Mouse (Mus musculus) left cerebral cortex, postnatal 4 days (tissue): ENCODE data around the gene B3galt6. TPM values are rescaled to one million over a fixed set of nuclear protein-coding genes. Genes with fewer than 3 reads are reported as not detected.
A peak's percentile ranks its signal among the peaks of the same experiment; 100 is the strongest.

Experiments
- DNase-seq: peaks from one replicate; pipeline ENCODE4 v3.0.0-alpha.2; 2022
- intact Hi-C: fragments of 180-260 bp; cut with DNase I; formaldehyde crosslinking; loops from one replicate; pipeline ENCODE4 v1.15.1; 2025
- total RNA-seq, 2 experiments: library from RNA; stranded (reverse); gene quantifications; 2 replicates each; pipeline ENCODE4 v1.2.3; 2021

Gene B3galt6
- total RNA-seq = 10 to 100 TPM; 12.9 to 13.7 TPM

- intact Hi-C loops = no loop called here
- DNase-seq = peak; percentile 85
Measured at GRCm38 (mm10) chr4:155992241-155992905, at the start of gene B3galt6, which contains the start of gene Sdf4. TSS of gene B3galt6 (minus strand) at chr4:155992649. TSS of gene Sdf4 (plus strand) at chr4:155992872.

- DNase-seq = no peak
- intact Hi-C loops = no loop called here
Measured at GRCm38 (mm10) chr4:156034901-156035300, 42.5 kb upstream of the B3galt6 start.

GRCm38 (mm10) chr4:156034301-156034700 is 41.9 kb upstream of the B3galt6 start:
- no peak for DNase-seq
- intact Hi-C loops = no loop called here

- peak; percentile 31 for DNase-seq
- intact Hi-C loops = no loop called here
Measured at GRCm38 (mm10) chr4:156033476-156034119, 41.1 kb upstream of the B3galt6 start.

- intact Hi-C loops = no loop called here
- no peak for DNase-seq
Measured at GRCm38 (mm10) chr4:156032856-156033255, 40.4 kb upstream of the B3galt6 start.

- peak; percentile 87 for DNase-seq
- intact Hi-C loops = no loop called here
Measured at GRCm38 (mm10) chr4:156031593-156032391, 39.3 kb upstream of the B3galt6 start.

GRCm38 (mm10) chr4:156031255-156031592 is 38.8 kb upstream of the B3galt6 start:
- intact Hi-C loops = no loop called here
- DNase-seq = no peak

GRCm38 (mm10) chr4:156030651-156031118 is 38.2 kb upstream of the B3galt6 start:
- intact Hi-C loops = no loop called here
- DNase-seq = no peak

- intact Hi-C loops = no loop called here
- DNase-seq = no peak
Measured at GRCm38 (mm10) chr4:156028580-156028979, 36.1 kb upstream of the B3galt6 start.

- intact Hi-C loops = no loop called here
Measured at GRCm38 (mm10) chr4:156026013-156026412, 33.6 kb upstream of the B3galt6 start, which contains the start of gene Tnfrsf18. TSS of gene Tnfrsf18 (plus strand) at chr4:156026164.

GRCm38 (mm10) chr4:156024184-156024583 is 31.7 kb upstream of the B3galt6 start:
- no peak for DNase-seq

More at GRCm38 (mm10) chr4:156026013-156026412, 33.6 kb upstream of the B3galt6 start, which contains the start of gene Tnfrsf18:
- DNase-seq = no peak

GRCm38 (mm10) chr4:156023520-156023919 is 31.1 kb upstream of the B3galt6 start:
- no peak for DNase-seq
- intact Hi-C loops = no loop called here

More at GRCm38 (mm10) chr4:156024184-156024583, 31.7 kb upstream of the B3galt6 start:
- intact Hi-C loops = no loop called here

GRCm38 (mm10) chr4:156021942-156022419 is 29.5 kb upstream of the B3galt6 start:
- intact Hi-C loops = no loop called here
- no peak for DNase-seq

GRCm38 (mm10) chr4:156021381-156021780 is 28.9 kb upstream of the B3galt6 start:
- intact Hi-C loops = no loop called here
- DNase-seq = no peak

- peak; percentile 38 for DNase-seq
- intact Hi-C loops = no loop called here
Measured at GRCm38 (mm10) chr4:156019771-156020170, 27.3 kb upstream of the B3galt6 start.

- no peak for DNase-seq
- intact Hi-C loops = no loop called here
Measured at GRCm38 (mm10) chr4:156014436-156014835, 22.0 kb upstream of the B3galt6 start.

GRCm38 (mm10) chr4:156013637-156014036 is 21.2 kb upstream of the B3galt6 start, which contains the start of gene Tnfrsf4:
TSS of gene Tnfrsf4 (plus strand) at chr4:156013843.
- DNase-seq = no peak

GRCm38 (mm10) chr4:156008369-156008768 is 15.9 kb upstream of the B3galt6 start:
- intact Hi-C loops = no loop called here
- DNase-seq = no peak

More at GRCm38 (mm10) chr4:156013637-156014036, 21.2 kb upstream of the B3galt6 start, which contains the start of gene Tnfrsf4:
- intact Hi-C loops = no loop called here

- intact Hi-C loops = no loop called here
- no peak for DNase-seq
Measured at GRCm38 (mm10) chr4:156004109-156004508, 11.7 kb upstream of the B3galt6 start.

- intact Hi-C loops = no loop called here
- no peak for DNase-seq
Measured at GRCm38 (mm10) chr4:155993606-155994005, 1.2 kb upstream of the B3galt6 start.
